Mouse (Mus musculus): ENCODE results near the gene Sipa1l3.

DNA sequence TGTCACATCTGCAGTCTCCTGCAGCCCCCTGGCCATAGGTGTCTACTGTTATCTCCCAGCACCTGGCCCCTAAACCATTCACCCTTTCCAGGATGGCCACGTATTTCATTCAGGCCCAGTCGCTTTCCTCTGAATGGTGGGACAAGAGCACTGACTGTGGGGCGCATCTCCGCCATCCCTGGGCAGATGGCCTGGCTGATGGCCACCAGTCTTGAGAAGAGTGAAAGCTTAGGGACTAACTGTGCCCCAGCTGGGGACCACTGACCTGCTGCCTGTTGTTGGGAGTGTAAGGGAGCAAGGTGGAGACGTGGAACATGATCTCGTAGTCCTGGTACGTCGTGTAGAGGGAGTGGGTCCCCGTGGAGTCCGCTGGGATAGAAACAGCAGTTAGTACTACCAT, 132.7 kb downstream of the Sipa1l3 start:
- no peak for TF ChIP-seq CTCF (conservative IDR thresholded peaks at IDR 0.05; ENCODE audit: low read length)
- no peak for TF ChIP-seq NANOG (IDR thresholded peaks at IDR 0.05; ENCODE audit: borderline replicate concordance, low read length)
- no peak for TF ChIP-seq POU5F1 (IDR thresholded peaks at IDR 0.05; ENCODE audit: borderline replicate concordance, low read length)

Measured in E14TG2a.4 (cell line).